Mouse (Mus musculus) embryonic facial prominence, embryonic 14.5 days (tissue): Measurements from ENCODE around the gene Fat4. TPM values are rescaled to one million over a fixed set of nuclear protein-coding genes. Genes with fewer than 3 reads are reported as not detected.
A peak's percentile ranks its signal among the peaks of the same experiment; 100 is the strongest.

ENCODE experiments used
- ATAC-seq: fragments of 200-750 bp; cut with Nextera tagmentation; 2 replicates; pipeline ENCODE4 v1.8.0; 2017; ENCODE audit warnings: low read depth, moderate number of reproducible peaks, moderate TSS enrichment
- DNase-seq: peaks from one replicate; pipeline ENCODE4 v3.0.0-alpha.2; 2015; ENCODE audit warnings: low spot score
- H3K27ac ChIP-seq: fragments of 300-500 bp; sonication (generic); replicated peaks from 2 replicates; pipeline ENCODE4 v1.5.1; 2014; ENCODE audit warnings: low read depth, mild to moderate bottlenecking, low read length, moderate library complexity
- H3K27me3 ChIP-seq: fragments of 300-500 bp; sonication (generic); replicated peaks from 2 replicates; pipeline ENCODE4 v1.6.1; 2014; ENCODE audit warnings: low read length; ENCODE audit not compliant: control insufficient read depth, insufficient read depth
- H3K36me3 ChIP-seq: fragments of 300-500 bp; sonication (generic); 2 replicates; pipeline ENCODE4 v1.6.1; 2014; ENCODE audit warnings: low read length, mixed read lengths; ENCODE audit not compliant: control insufficient read depth, insufficient read depth
- H3K4me1 ChIP-seq: fragments of 300-500 bp; sonication (generic); 2 replicates; pipeline ENCODE4 v1.6.1; 2014; ENCODE audit warnings: antibody characterized with exemption, low read length; ENCODE audit not compliant: control insufficient read depth, insufficient read depth
- H3K4me2 ChIP-seq: fragments of 300-500 bp; sonication (generic); 2 replicates; pipeline ENCODE4 v1.6.1; 2014; ENCODE audit warnings: low read depth, mild to moderate bottlenecking, low read length, moderate library complexity, mixed read lengths
- H3K4me3 ChIP-seq: fragments of 300-500 bp; sonication (generic); 2 replicates; pipeline ENCODE4 v1.5.1; 2014; ENCODE audit warnings: low read depth, mild to moderate bottlenecking, low read length
- H3K9ac ChIP-seq: fragments of 300-500 bp; sonication (generic); 2 replicates; pipeline ENCODE4 v1.6.1; 2014; ENCODE audit warnings: low read depth, mild to moderate bottlenecking, low read length, moderate library complexity, mixed read lengths
- H3K9me3 ChIP-seq: fragments of 300-500 bp; sonication (generic); 2 replicates; pipeline ENCODE4 v1.6.1; 2016; ENCODE audit warnings: low read length; ENCODE audit not compliant: control insufficient read depth
- WGBS: fragments of 180-500 bp; shearing (Covaris S2); extraction: QIAGEN DNeasy Blood & Tissue Kit; methylation state at CpG from one replicate; pipeline ENCODE4 v1.1.7; 2014; 5-methylcytosine and 5-hydroxymethylcytosine counted together
- polyA plus RNA-seq: library from polyadenylated mRNA; unstranded; fragments of >200 nt; fragmentation: Nextera tagmentation; extraction: Ambion mirVana; gene quantifications from 2 replicates; pipeline ENCODE4 v1.2.1, GENCODE M21; 2014

Gene Fat4
- polyA plus RNA-seq, 1 experiment from 2014 or later, result 16.6 TPM

DNA sequence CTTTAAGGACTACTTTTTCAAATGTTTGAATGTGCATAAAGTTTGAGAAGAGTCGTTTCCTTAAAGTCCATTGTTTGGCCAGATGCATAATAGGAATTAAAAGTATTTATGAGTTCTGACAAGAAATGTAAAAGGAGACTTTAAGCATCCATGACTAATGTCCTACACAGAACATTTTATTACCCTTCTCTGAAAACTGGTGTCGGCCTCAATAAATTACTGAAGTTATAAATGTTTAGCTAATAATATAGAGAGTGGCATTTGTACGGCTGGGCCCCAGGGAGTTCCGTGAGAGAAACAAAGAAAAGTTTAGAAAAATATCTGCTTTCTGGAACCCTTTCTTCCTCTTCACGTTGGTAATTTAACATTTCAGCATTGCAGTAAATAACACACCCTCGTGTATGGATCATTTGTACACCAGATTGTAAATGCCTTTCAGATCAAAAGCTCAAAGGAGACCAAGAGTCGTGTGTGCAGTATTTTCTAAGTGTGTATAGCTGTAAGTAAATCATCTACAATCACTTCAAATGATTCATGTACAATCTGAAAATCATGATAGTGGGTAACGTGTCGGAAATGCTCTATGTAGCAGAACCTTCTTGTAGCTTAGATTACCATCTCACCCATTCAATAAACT, 69.4 kb downstream of the Fat4 start:
- H3K4me3 ChIP-seq, result no peak overlapping the region
- H3K27ac ChIP-seq, result no peak overlapping the region
- DNase-seq, result no peak
- H3K36me3 ChIP-seq, result peaks cover 61% of the 10 kb centered on the region
- H3K9ac ChIP-seq, result no peak overlapping the region
- H3K4me2 ChIP-seq, result no peak overlapping the region
- 74% methylated on average over 9 of the region's 9 CpGs for WGBS
- H3K4me1 ChIP-seq, result no peaks in the 10 kb centered on the region
- ATAC-seq, result no peak
- H3K27me3 ChIP-seq, result no peaks in the 10 kb centered on the region
- H3K9me3 ChIP-seq, result no peaks in the 10 kb centered on the region

DNA sequence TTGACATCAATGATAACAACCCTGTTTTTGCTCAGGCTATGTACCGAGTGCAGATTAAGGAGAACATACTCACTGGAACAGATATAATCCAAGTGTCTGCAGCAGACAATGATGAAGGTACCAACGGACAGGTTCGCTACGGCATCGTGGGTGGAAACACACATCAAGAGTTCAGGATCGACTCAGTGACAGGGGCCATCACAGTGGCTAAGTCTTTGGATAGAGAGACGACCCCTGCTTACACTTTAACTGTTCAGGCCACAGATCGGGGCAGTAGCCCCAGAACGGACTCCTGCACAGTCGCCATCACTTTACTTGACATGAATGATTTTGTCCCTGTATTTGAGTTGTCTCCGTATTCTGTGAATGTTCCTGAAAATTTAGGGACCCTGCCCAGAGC, 70.4 kb downstream of the Fat4 start:
- Histone ChIP-seq H3K36me3 (peaks cover 60% of the 10 kb centered on the region), H3K9ac (no peak overlapping the region), H3K4me2 (no peak overlapping the region), H3K9me3 (no peaks in the 10 kb centered on the region), H3K4me3 (no peak overlapping the region), H3K4me1 (no peaks in the 10 kb centered on the region), H3K27me3 (no peaks in the 10 kb centered on the region), H3K27ac (no peak overlapping the region)
- ATAC-seq (no peak), DNase-seq (no peak)
- 94% methylated on average over 11 of the region's 11 CpGs for WGBS

DNA sequence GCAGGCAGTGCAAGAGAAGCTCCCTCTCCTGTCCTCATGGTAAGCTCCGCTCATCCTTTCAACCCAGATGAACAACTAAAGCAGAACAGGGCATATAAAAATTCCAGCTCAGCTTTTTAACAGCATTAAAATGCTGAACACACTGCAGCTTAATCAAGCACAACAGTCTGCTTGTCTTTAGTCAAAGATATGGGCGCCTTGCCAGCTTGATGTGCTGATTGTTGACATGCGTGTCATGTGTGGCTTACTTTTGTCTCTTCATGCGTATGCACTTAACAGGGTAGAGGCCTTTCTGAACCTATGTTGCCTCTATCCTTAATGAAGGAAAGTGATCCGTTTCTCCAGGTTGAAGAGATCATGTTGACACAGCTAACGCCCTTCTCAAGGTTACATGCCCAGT, 75.6 kb downstream of the Fat4 start:
- 65% methylated on average over 6 of the region's 6 CpGs for WGBS
- DNase-seq, result peak; percentile 24
- Histone ChIP-seq H3K27me3 (no peaks in the 10 kb centered on the region), H3K36me3 (peaks cover 58% of the 10 kb centered on the region), H3K9me3 (no peaks in the 10 kb centered on the region), H3K27ac (no peak overlapping the region), H3K9ac (no peak overlapping the region), H3K4me3 (no peak overlapping the region), H3K4me1 (no peaks in the 10 kb centered on the region), H3K4me2 (no peak overlapping the region)
- ATAC-seq, result no peak

DNA sequence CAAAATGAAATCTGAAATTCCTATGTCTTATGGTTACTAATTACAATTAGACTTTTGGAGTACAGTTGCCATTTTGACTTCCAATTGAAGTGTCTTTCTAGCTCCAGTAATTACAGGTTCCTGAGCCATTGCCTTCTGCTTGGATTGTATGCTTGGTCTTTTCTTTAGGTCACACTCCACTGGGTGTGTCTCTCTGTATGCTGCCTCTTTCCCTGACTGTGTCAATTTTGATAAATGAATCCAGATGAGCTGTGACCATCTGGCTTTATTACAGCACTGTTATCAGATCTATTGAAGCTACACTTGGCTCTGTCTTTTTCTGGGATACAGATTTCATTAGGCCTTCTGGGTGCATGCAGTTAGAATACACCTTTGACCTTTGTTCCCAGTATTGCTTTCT, 80.7 kb downstream of the Fat4 start:
- Histone ChIP-seq H3K36me3 (peaks cover 64% of the 10 kb centered on the region), H3K27ac (no peak overlapping the region), H3K4me3 (no peak overlapping the region), H3K9ac (no peak overlapping the region), H3K9me3 (no peaks in the 10 kb centered on the region), H3K4me1 (no peaks in the 10 kb centered on the region), H3K27me3 (no peaks in the 10 kb centered on the region), H3K4me2 (no peak overlapping the region)
- ATAC-seq, result no peak
- DNase-seq, result peak; percentile 17

DNA sequence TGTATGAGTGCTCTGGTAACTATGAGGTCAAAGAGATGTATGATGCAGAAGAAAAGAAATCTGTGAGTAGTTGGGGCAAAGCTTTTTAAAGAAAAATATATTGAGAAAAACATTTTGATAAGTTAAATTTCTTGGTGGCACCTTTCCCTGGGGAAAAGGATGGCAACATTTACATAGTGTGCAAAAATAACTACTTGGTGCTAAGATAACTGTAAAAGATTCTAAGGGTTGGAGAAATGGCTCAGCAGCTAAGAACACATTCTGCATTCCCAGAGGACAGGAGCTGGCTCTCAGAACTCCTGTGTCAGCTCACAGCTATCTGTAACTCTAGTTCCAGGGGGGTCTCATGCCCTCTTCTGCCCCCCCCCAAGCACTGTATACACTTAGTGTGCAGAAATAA, 99.6 kb downstream of the Fat4 start:
- no peak overlapping the region for H3K9ac ChIP-seq
- ATAC-seq, result no peak
- no peak overlapping the region for H3K4me3 ChIP-seq
- no peak for DNase-seq
- H3K36me3 ChIP-seq, result peaks cover 55% of the 10 kb centered on the region
- H3K4me2 ChIP-seq, result no peak overlapping the region
- H3K27me3 ChIP-seq, result no peaks in the 10 kb centered on the region
- H3K27ac ChIP-seq, result no peak overlapping the region
- no peaks in the 10 kb centered on the region for H3K4me1 ChIP-seq
- H3K9me3 ChIP-seq, result 0 out of 2 replicates have a peak, but pooled peaks cover 3% of the 10 kb centered on the region

DNA sequence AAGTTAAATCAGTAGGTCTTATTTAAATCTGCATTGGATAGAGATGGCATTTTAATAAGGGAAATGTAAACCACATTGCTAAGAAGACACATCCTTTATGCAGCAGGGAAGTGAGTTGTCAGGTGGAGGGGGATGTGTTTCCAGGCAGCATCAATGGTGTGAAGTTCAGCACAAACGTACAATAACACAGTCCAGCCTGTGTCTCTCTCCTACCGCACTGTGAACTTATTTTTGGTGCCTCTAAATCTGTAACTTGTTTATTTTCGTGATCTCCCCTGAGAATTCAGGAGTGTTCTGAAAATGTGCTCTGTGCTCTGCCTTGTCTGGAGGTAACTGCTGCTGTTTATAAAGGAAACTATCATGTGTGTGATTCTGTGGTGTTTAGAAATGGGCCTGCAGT, 102.4 kb downstream of the Fat4 start:
- Histone ChIP-seq H3K27me3 (no peaks in the 10 kb centered on the region), H3K4me3 (no peak overlapping the region), H3K9ac (no peak overlapping the region), H3K36me3 (peaks cover 33% of the 10 kb centered on the region), H3K4me2 (no peak overlapping the region), H3K27ac (no peak overlapping the region), H3K4me1 (no peaks in the 10 kb centered on the region), H3K9me3 (0 out of 2 replicates have a peak, but pooled peaks cover 3% of the 10 kb centered on the region)
- no peak for ATAC-seq
- DNase-seq, result no peak
- WGBS, result 65% methylated on average over 3 of the region's 3 CpGs

DNA sequence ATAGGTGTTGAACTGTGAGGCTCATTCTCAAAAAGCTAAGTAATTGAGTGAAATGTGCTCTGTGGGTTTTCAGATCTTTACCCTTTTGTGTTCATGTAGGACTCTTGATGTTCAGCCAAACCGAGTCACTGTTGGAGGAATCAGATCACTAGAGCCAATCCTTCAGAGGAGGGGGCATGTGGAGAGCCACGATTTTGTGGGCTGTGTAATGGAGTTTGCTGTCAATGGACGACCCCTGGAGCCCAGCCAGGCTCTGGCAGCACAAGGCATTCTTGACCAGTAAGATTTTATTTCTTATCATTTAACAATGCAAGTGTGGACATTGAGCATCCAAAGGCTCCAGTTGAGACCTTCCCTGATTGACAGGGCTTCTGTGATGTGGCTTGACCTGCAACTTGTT, 113.3 kb downstream of the Fat4 start:
- no peaks in the 10 kb centered on the region for H3K27me3 ChIP-seq
- no peaks in the 10 kb centered on the region for H3K4me1 ChIP-seq
- no peak overlapping the region for H3K4me3 ChIP-seq
- peaks cover 78% of the 10 kb centered on the region for H3K36me3 ChIP-seq
- ATAC-seq (no peak), DNase-seq (no peak)
- WGBS, result 80% methylated on average over 3 of the region's 3 CpGs
- no peak overlapping the region for H3K27ac ChIP-seq
- no peak overlapping the region for H3K4me2 ChIP-seq
- no peaks in the 10 kb centered on the region for H3K9me3 ChIP-seq
- H3K9ac ChIP-seq, result no peak overlapping the region

DNA sequence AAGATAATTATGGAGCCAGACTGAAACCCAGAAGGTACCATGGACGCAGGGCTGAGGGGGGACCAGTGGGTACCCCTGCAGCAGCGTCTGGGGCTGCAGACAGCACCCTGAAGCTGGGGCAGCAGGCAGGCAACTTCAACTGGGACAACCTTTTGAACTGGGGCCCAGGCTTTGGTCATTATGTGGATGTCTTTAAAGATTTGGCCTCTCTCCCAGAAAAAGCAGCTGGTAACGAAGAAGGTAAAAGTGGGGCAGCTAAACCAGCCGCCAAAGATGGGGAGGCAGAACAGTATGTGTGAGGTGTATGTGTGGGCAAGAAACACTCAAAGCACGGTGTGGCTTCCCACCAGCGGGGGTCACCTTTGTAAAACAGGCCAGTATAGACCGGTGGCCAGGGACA, 123.8 kb downstream of the Fat4 start:
- Histone ChIP-seq H3K27me3 (no peaks in the 10 kb centered on the region), H3K36me3 (peaks cover 64% of the 10 kb centered on the region), H3K4me3 (no peak overlapping the region), H3K9ac (no peak overlapping the region), H3K9me3 (no peaks in the 10 kb centered on the region), H3K27ac (no peak overlapping the region), H3K4me1 (no peaks in the 10 kb centered on the region), H3K4me2 (no peak overlapping the region)
- DNase-seq (no peak), ATAC-seq (no peak)
- WGBS, result 81% methylated on average over 7 of the region's 7 CpGs

DNA sequence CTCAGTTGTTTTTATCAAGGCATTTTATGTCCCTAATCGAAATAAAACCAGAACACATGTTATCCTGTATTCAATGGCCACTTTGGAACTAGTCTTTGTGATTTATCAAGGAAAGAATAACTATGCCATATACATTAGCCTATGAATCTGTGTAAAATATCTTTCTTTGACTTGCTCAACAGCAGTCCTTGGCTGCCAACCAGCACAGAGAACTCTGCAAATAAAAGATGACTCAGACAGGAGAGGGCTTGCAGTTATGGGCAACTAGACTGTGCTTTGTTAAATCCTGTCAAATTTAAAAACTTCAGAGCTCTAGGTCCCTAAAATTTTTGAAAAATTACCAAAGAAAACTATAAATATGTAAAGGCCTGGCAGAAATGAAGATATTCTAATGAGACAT, 130.9 kb downstream of the Fat4 start:
- WGBS, result 54% methylated on average over 1 of the region's 1 CpGs
- Histone ChIP-seq H3K4me2 (no peak overlapping the region), H3K4me3 (no peak overlapping the region), H3K27ac (no peak overlapping the region), H3K9me3 (no peaks in the 10 kb centered on the region), H3K27me3 (no peaks in the 10 kb centered on the region), H3K9ac (no peak overlapping the region), H3K36me3 (0 out of 2 replicates have a peak, but pooled peaks cover 4% of the 10 kb centered on the region), H3K4me1 (no peaks in the 10 kb centered on the region)
- ATAC-seq (no peak), DNase-seq (peak; percentile 31)
